Comparison of ENCODE assay signal across 14 mouse cellular contexts in genomic region chr13:54374106-54374706, GRCm38 (mm10). TPM values are rescaled to one million over a fixed set of nuclear protein-coding genes. Genes with fewer than 3 reads are reported as not detected.
DNase-seq lines count a peak whose midpoint lies in the region; ATAC-seq and TF ChIP-seq lines count a peak whose summit lies in the region.
"Had no signal": no experiment of that assay in that cellular context is flagged by ENCODE, and none has a peak within 500 bp of the region (broad histone marks: within the 10 kb centered on the region; RNA-seq: fewer than 3 reads in every experiment).

No protein-coding gene starts in this region.

- H3K4me1 ChIP-seq in hindbrain, embryonic 11.5 days (replicated peaks; ENCODE audit: control insufficient read depth, insufficient read depth, low read length) = peaks cover 4% of the 10 kb centered on the region
- H3K4me1 ChIP-seq in hindbrain, embryonic 10.5 days (replicated peaks) = peaks cover 48% of the 10 kb centered on the region
- H3K4me1 ChIP-seq in spleen, adult 2 months (ENCODE audit: control insufficient read depth, insufficient read depth, insufficient read length) = peaks cover 25% of the 10 kb centered on the region
- peaks cover 51% of the 10 kb centered on the region for H3K4me1 ChIP-seq in hindbrain, embryonic 15.5 days (replicated peaks)

- peak overlapping the region; percentile 27; the same call in 1 of the 2 replicates for H3K9ac ChIP-seq in hindbrain, embryonic 11.5 days (ENCODE audit: low read depth, low read length)
- H3K9ac ChIP-seq in hindbrain, embryonic 15.5 days = no peak overlapping the region
- H3K9ac ChIP-seq: limb, embryonic 15.5 days; lung, embryonic 14.5 days; stomach, embryonic 15.5 days had no signal

- H3K4me3 ChIP-seq in hindbrain, embryonic 11.5 days (ENCODE audit: low read depth, low read length) = no peak overlapping the region
- no peak overlapping the region for H3K4me3 ChIP-seq in hindbrain, embryonic 10.5 days
- no peak overlapping the region for H3K4me3 ChIP-seq in spleen, adult 2 months (ENCODE audit: extremely low read depth, insufficient read depth, insufficient read length)
- H3K4me3 ChIP-seq in hindbrain, embryonic 15.5 days = no peak overlapping the region
- H3K4me3 ChIP-seq: limb, embryonic 15.5 days; stomach, embryonic 15.5 days had no signal

- no peak for TF ChIP-seq POLR2A in spleen, adult 2 months (IDR thresholded peaks at IDR 0.05; ENCODE audit: low read depth, low read length)

- TF ChIP-seq CTCF in spleen, adult 2 months (IDR thresholded peaks at IDR 0.05; ENCODE audit: extremely low read depth, insufficient read depth, insufficient read length, insufficient replicate concordance) = no peak

- peaks cover 9% of the 10 kb centered on the region; the same call in 1 of the 2 replicates for H3K27me3 ChIP-seq in hindbrain, embryonic 11.5 days (ENCODE audit: control insufficient read depth, insufficient read depth, low read length)
- peaks cover 56% of the 10 kb centered on the region for H3K27me3 ChIP-seq in hindbrain, embryonic 10.5 days (ENCODE audit: insufficient read depth, poor library complexity, severe bottlenecking)
- no peaks in the 10 kb centered on the region for H3K27me3 ChIP-seq in spleen, adult 2 months (ENCODE audit: control insufficient read depth, insufficient read depth, low read length)
- peaks cover 3% of the 10 kb centered on the region; the same call in 1 of the 2 replicates for H3K27me3 ChIP-seq in hindbrain, embryonic 15.5 days

- peak; percentile 2 for DNase-seq in hindbrain, embryonic 11.5 days (ENCODE audit: low spot score)
- DNase-seq in hindbrain, embryonic 10.5 days (ENCODE audit: low spot score) = no peak
- DNase-seq in spleen, adult 2 months (ENCODE audit: low read depth in 1 of 2, low spot score in 2 of 2) = no peak
- DNase-seq in spleen, adult 12 weeks (ENCODE audit: low spot score) = no peak
- DNase-seq in ovary, adult 18-20 months (ENCODE audit: low spot score) = no peak
- DNase-seq in adrenal gland, postnatal 4 days (ENCODE audit: low spot score in 2 of 2) = no peak
- DNase-seq: gastrocnemius, postnatal 36 days; lung, embryonic 14.5 days; thymus, postnatal 14 days had no signal

- H3K9me3 ChIP-seq in hindbrain, embryonic 11.5 days (ENCODE audit: control insufficient read depth, low read length) = no peaks in the 10 kb centered on the region
- no peaks in the 10 kb centered on the region for H3K9me3 ChIP-seq in hindbrain, embryonic 10.5 days
- H3K9me3 ChIP-seq in hindbrain, embryonic 15.5 days = no peaks in the 10 kb centered on the region
- H3K9me3 ChIP-seq: limb, embryonic 15.5 days; stomach, embryonic 15.5 days had no signal

- no peak overlapping the region for H3K4me2 ChIP-seq in hindbrain, embryonic 11.5 days (replicated peaks; ENCODE audit: low read depth, low read length)
- H3K4me2 ChIP-seq in hindbrain, embryonic 15.5 days = peak overlapping the region; percentile 33
- H3K4me2 ChIP-seq: limb, embryonic 15.5 days; lung, embryonic 14.5 days; stomach, embryonic 15.5 days had no signal

- no peak overlapping the region for H3K27ac ChIP-seq in hindbrain, embryonic 11.5 days (ENCODE audit: low read depth, low read length)
- H3K27ac ChIP-seq in hindbrain, embryonic 10.5 days = no peak overlapping the region
- H3K27ac ChIP-seq in spleen, adult 2 months (ENCODE audit: insufficient read depth, low read length) = 0 out of 2 replicates have a peak overlapping the region, but pooled peaks have one; percentile 7
- 0 out of 2 replicates have a peak overlapping the region, but pooled peaks have one; percentile 39 for H3K27ac ChIP-seq in hindbrain, embryonic 15.5 days (replicated peaks)
- H3K27ac ChIP-seq: limb, embryonic 15.5 days; stomach, embryonic 15.5 days had no signal

- H3K36me3 ChIP-seq in hindbrain, embryonic 11.5 days (ENCODE audit: control insufficient read depth, insufficient read depth, low read length) = no peaks in the 10 kb centered on the region
- H3K36me3 ChIP-seq in hindbrain, embryonic 10.5 days = no peaks in the 10 kb centered on the region
- no peaks in the 10 kb centered on the region for H3K36me3 ChIP-seq in spleen, adult 2 months (ENCODE audit: control insufficient read depth, insufficient read depth, low read length)
- no peaks in the 10 kb centered on the region for H3K36me3 ChIP-seq in hindbrain, embryonic 15.5 days
- H3K36me3 ChIP-seq: limb, embryonic 15.5 days; stomach, embryonic 15.5 days had no signal

- 47% methylated on average over 9 of the region's 9 CpGs for WGBS in hindbrain, embryonic 11.5 days
- 47% methylated on average over 9 of the region's 9 CpGs for WGBS in hindbrain, embryonic 10.5 days
- WGBS in spleen, adult 2 months = 45% methylated on average over 9 of the region's 9 CpGs
- WGBS in hindbrain, embryonic 15.5 days = 29% methylated on average over 9 of the region's 9 CpGs

- no peak for ATAC-seq in hindbrain, embryonic 11.5 days (ENCODE audit: low FRiP score)
- no peak for ATAC-seq in hindbrain, embryonic 15.5 days (ENCODE audit: low FRiP score, low read depth)
- ATAC-seq: inflammation-experienced regulatory T-cells, adult 6 months had no signal

RNA-seq across cellular contexts. Expression of gene Cplx2, which starts 3.1 kb away (rescaled TPM):
- polyA plus RNA-seq in hindbrain, embryonic 11.5 days (2014; fragmentation: Nextera tagmentation; extraction: Ambion mirVana) = 12.7 and 13.0 TPM in 2 replicates
- polyA plus RNA-seq in hindbrain, embryonic 10.5 days (2016; fragmentation: Nextera tagmentation; extraction: Ambion mirVana) = 6.7 and 10.2 TPM in 2 replicates
- polyA plus RNA-seq in spleen, adult 2 months (2012; rRNA removed) = 3.5 and 4.3 TPM in 2 replicates
- polyA plus RNA-seq in hindbrain, embryonic 15.5 days (2015; fragmentation: Nextera tagmentation; extraction: Ambion mirVana) = 27.9 and 31.2 TPM in 2 replicates
- 10 to 100 TPM; 46.3 to 50.4 TPM for total RNA-seq in adrenal gland, postnatal 4 days (2021)
- total RNA-seq: megakaryocyte, adult 5-6 weeks had no signal
- polyA plus RNA-seq: inflammation-experienced regulatory T-cells, adult 6 months had no signal

Comparison
In these comparisons a context has a peak if more than half of its experiments do, and no peak if none do; other contexts are left out.
1. H3K27ac ChIP-seq: peak in spleen, adult 2 months (single experiment) and hindbrain, embryonic 15.5 days (single experiment); none in hindbrain, embryonic 11.5 days (single experiment) and hindbrain, embryonic 10.5 days (single experiment).